Mouse (Mus musculus) MEL (cell line): ENCODE measurements at regions not wholly inside any gene's neighbourhood (a gene's known extent, or its start where the extent isn't known, plus 50 kb on each side); places are given as distances from the start of the nearest gene placed in this dataset.

ENCODE experiments used
- DNase-seq: peaks from one replicate; pipeline ENCODE4 v3.0.0; 2011; ENCODE audit warnings: low read depth, low spot score
- H3K27ac ChIP-seq: 2 replicates; pipeline ENCODE4 v1.5.1; 2012; ENCODE audit warnings: low read depth, mild to moderate bottlenecking, control low read depth, low read length, moderate library complexity; ENCODE audit not compliant: control insufficient read depth
- H3K27me3 ChIP-seq, 2 experiments: fragments of 150-350 bp in 1 of 2; sonication (generic) in 1 of 2; 2 replicates each; pipeline ENCODE4 v1.6.1; 2012; ENCODE audit warnings: low read length in 2 of 2, mild to moderate bottlenecking in 2 of 2, improper control_type of control experiment in 1 of 2, moderate library complexity in 1 of 2; ENCODE audit not compliant: insufficient read depth in 2 of 2, control insufficient read depth in 1 of 2
- H3K36me3 ChIP-seq, 2 experiments: 2 replicates each; pipeline ENCODE4 v1.6.1; 2012 to 2014; ENCODE audit warnings: low read length in 2 of 2, improper control_type of control experiment in 1 of 2, inconsistent platforms in 1 of 2, mild to moderate bottlenecking in 1 of 2; ENCODE audit not compliant: insufficient read depth in 2 of 2, control insufficient read depth in 1 of 2
- H3K4me1 ChIP-seq, 2 experiments: fragments of 150-350 bp in 1 of 2; sonication (generic) in 1 of 2; 2 replicates each; pipeline ENCODE4 v1.6.1; 2012; ENCODE audit warnings: low read length in 2 of 2, improper control_type of control experiment in 1 of 2, mild to moderate bottlenecking in 1 of 2; ENCODE audit not compliant: insufficient read depth in 2 of 2, control insufficient read depth in 1 of 2
- H3K4me3 ChIP-seq, 2 experiments: fragments of 150-350 bp in 1 of 2; sonication (generic) in 1 of 2; 2 replicates each; pipeline ENCODE4 v1.5.1; 2012; ENCODE audit warnings: low read depth in 2 of 2, low read length in 2 of 2, mild to moderate bottlenecking in 2 of 2, moderate library complexity in 2 of 2, control low read depth in 1 of 2, improper control_type of control experiment in 1 of 2; ENCODE audit not compliant: control insufficient read depth in 1 of 2, insufficient read depth in 1 of 2
- H3K79me2 ChIP-seq: 2 replicates; pipeline ENCODE4 v1.6.1; 2012; ENCODE audit warnings: mild to moderate bottlenecking, low read length, moderate library complexity; ENCODE audit not compliant: control insufficient read depth, poor library complexity, insufficient read depth
- H3K9ac ChIP-seq: 2 replicates; pipeline ENCODE4 v1.6.1; 2012; ENCODE audit warnings: low read depth, mild to moderate bottlenecking, control low read depth, low read length, moderate library complexity; ENCODE audit not compliant: control insufficient read depth, poor library complexity, severe bottlenecking
- H3K9me3 ChIP-seq: fragments of 150-350 bp; sonication (generic); replicated peaks from 2 replicates; pipeline ENCODE4 v1.6.1; 2012; ENCODE audit warnings: mild to moderate bottlenecking, low read length, improper control_type of control experiment, moderate library complexity; ENCODE audit not compliant: insufficient read depth
- CHD1 ChIP-seq: IDR thresholded peaks from 2 replicates; pipeline ENCODE4 v1.6.1; 2012; ENCODE audit warnings: low read depth, mild to moderate bottlenecking, inconsistent platforms, low read length, improper control_type of control experiment
- CHD2 ChIP-seq: IDR thresholded peaks from 2 replicates; pipeline ENCODE4 v1.6.1; 2011; ENCODE audit warnings: low read length, improper control_type of control experiment
- CTCF ChIP-seq, 3 experiments: IDR thresholded peaks in 2 of 3; conservative IDR thresholded peaks in 1 of 3; 2 replicates each; pipeline ENCODE4 v1.5.1; 2011 to 2012; ENCODE audit warnings: low read length in 3 of 3, low read depth in 2 of 3, mild to moderate bottlenecking in 2 of 3, improper control_type of control experiment in 1 of 3, inconsistent platforms in 1 of 3, mixed read lengths in 1 of 3, moderate library complexity in 1 of 3; ENCODE audit not compliant: control insufficient read depth in 1 of 3, insufficient read depth in 1 of 3, poor library complexity in 1 of 3, severe bottlenecking in 1 of 3
- E2F4 ChIP-seq: IDR thresholded peaks from 2 replicates; pipeline ENCODE4 v1.6.1; 2011; ENCODE audit warnings: low read depth, low read length, improper control_type of control experiment, borderline replicate concordance
- GABPA ChIP-seq: IDR thresholded peaks from 2 replicates; pipeline ENCODE4 v1.6.1; 2012; ENCODE audit warnings: low read depth, mild to moderate bottlenecking, inconsistent platforms, low read length, improper control_type of control experiment, moderate library complexity
- HCFC1 ChIP-seq: IDR thresholded peaks from 2 replicates; pipeline ENCODE4 v1.6.1; 2012; ENCODE audit warnings: low read depth, mild to moderate bottlenecking, inconsistent platforms, low read length, improper control_type of control experiment, moderate library complexity
- JUND ChIP-seq: IDR thresholded peaks from 2 replicates; pipeline ENCODE4 v1.6.1; 2011; ENCODE audit warnings: low read depth, mild to moderate bottlenecking, improper control_type of control experiment, low read length
- KAT2A ChIP-seq: conservative IDR thresholded peaks from 2 replicates; pipeline ENCODE4 v1.6.1; 2012; ENCODE audit warnings: low read depth, low read length, improper control_type of control experiment, inconsistent platforms
- MAFK ChIP-seq: IDR thresholded peaks from 2 replicates; pipeline ENCODE4 v1.6.1; 2011; ENCODE audit warnings: low read depth, mild to moderate bottlenecking, low read length, improper control_type of control experiment, borderline replicate concordance
- MAX ChIP-seq: IDR thresholded peaks from 2 replicates; pipeline ENCODE4 v1.6.1; 2011; ENCODE audit warnings: low read length, improper control_type of control experiment
- MAZ ChIP-seq: IDR thresholded peaks from 2 replicates; pipeline ENCODE4 v1.6.1; 2012; ENCODE audit warnings: low read depth, mild to moderate bottlenecking, inconsistent platforms, low read length, improper control_type of control experiment
- MXI1 ChIP-seq: IDR thresholded peaks from 2 replicates; pipeline ENCODE4 v1.6.1; 2011; ENCODE audit warnings: mild to moderate bottlenecking, low read depth, low read length, improper control_type of control experiment
- MYC ChIP-seq: IDR thresholded peaks from 2 replicates; pipeline ENCODE4 v1.6.1; 2011; ENCODE audit warnings: low read depth, mild to moderate bottlenecking, low read length, improper control_type of control experiment, moderate library complexity
- NELFE ChIP-seq: IDR thresholded peaks from 2 replicates; pipeline ENCODE4 v1.6.1; 2011; ENCODE audit warnings: low read depth, low read length, improper control_type of control experiment
- NRF1 ChIP-seq: IDR thresholded peaks from 2 replicates; pipeline ENCODE4 v1.6.1; 2014; ENCODE audit warnings: low read depth, mild to moderate bottlenecking, inconsistent platforms, low read length, improper control_type of control experiment, moderate library complexity; ENCODE audit not compliant: poor library complexity, insufficient read depth, severe bottlenecking
- POLR2A ChIP-seq, 2 experiments: IDR thresholded peaks; 2 replicates each; pipeline ENCODE4 v1.6.1; 2011 to 2012; ENCODE audit warnings: low read length in 2 of 2, mild to moderate bottlenecking in 2 of 2, control low read depth in 1 of 2, improper control_type of control experiment in 1 of 2, low read depth in 1 of 2, moderate library complexity in 1 of 2; ENCODE audit not compliant: control insufficient read depth in 1 of 2, insufficient read depth in 1 of 2, poor library complexity in 1 of 2
- POLR2AphosphoS2 ChIP-seq: IDR thresholded peaks from 2 replicates; pipeline ENCODE4 v1.6.1; 2011; ENCODE audit warnings: low read length, improper control_type of control experiment
- RAD21 ChIP-seq: IDR thresholded peaks from 2 replicates; pipeline ENCODE4 v1.6.1; 2011; ENCODE audit warnings: mild to moderate bottlenecking, low read depth, low read length, improper control_type of control experiment
- RCOR1 ChIP-seq: IDR thresholded peaks from 2 replicates; pipeline ENCODE4 v1.6.1; 2012; ENCODE audit warnings: low read depth, mild to moderate bottlenecking, inconsistent platforms, low read length, improper control_type of control experiment
- SMC3 ChIP-seq: IDR thresholded peaks from 2 replicates; pipeline ENCODE4 v1.6.1; 2011; ENCODE audit warnings: low read depth, low read length, improper control_type of control experiment
- TAL1 ChIP-seq: IDR thresholded peaks from 2 replicates; pipeline ENCODE4 v1.6.1; 2012; ENCODE audit warnings: mild to moderate bottlenecking, inconsistent platforms, low read length, moderate library complexity, mixed read lengths
- USF1 ChIP-seq: IDR thresholded peaks from 2 replicates; pipeline ENCODE4 v1.6.1; 2014; ENCODE audit warnings: low read depth, mild to moderate bottlenecking, inconsistent platforms, low read length, improper control_type of control experiment, moderate library complexity
- ZKSCAN1 ChIP-seq: IDR thresholded peaks from 2 replicates; pipeline ENCODE4 v1.6.1; 2012; ENCODE audit warnings: low read depth, mild to moderate bottlenecking, inconsistent platforms, low read length, improper control_type of control experiment, moderate library complexity

GRCm38 (mm10) chr5:120018126-120018525 is 98.1 kb upstream of the Rbm19 start:
- H3K4me3 ChIP-seq: no peak overlapping the region
- no peak overlapping the region for H3K9ac ChIP-seq
- TF ChIP-seq MAZ: no peak
- no peak for TF ChIP-seq RAD21
- no peak for TF ChIP-seq POLR2A (IDR thresholded peaks at IDR 0.05; ENCODE audit: control insufficient read depth in 1 of 2, insufficient read depth in 1 of 2, low read depth in 1 of 2, low read length in 2 of 2, poor library complexity in 1 of 2)
- no peaks in the 10 kb centered on the region for H3K27me3 ChIP-seq
- H3K36me3 ChIP-seq: peaks cover 0 to 2% of the 10 kb centered on the region in 2 experiments; a peak in 1 of 4 replicates
- DNase-seq: no peak
- no peak overlapping the region for H3K27ac ChIP-seq
- no peaks in the 10 kb centered on the region for H3K9me3 ChIP-seq
- H3K4me1 ChIP-seq: peaks cover 0 to 5% of the 10 kb centered on the region in 2 experiments; a peak in 2 of 4 replicates
- no peaks in the 10 kb centered on the region for H3K79me2 ChIP-seq

- Histone ChIP-seq H3K9ac (no peak overlapping the region), H3K4me1 (0 out of 4 replicates have a peak, but pooled peaks cover 0 to 3% of the 10 kb centered on the region in 2 experiments), H3K36me3 (peaks cover 0 to 5% of the 10 kb centered on the region in 2 experiments; a peak in 2 of 4 replicates), H3K4me3 (no peak overlapping the region), H3K79me2 (no peaks in the 10 kb centered on the region), H3K27ac (no peak overlapping the region), H3K9me3 (no peaks in the 10 kb centered on the region), H3K27me3 (no peaks in the 10 kb centered on the region)
- no peak for DNase-seq
- no peak for TF ChIP-seq NELFE
- TF ChIP-seq POLR2AphosphoS2: no peak
- TF ChIP-seq CHD2: no peak
- no peak for TF ChIP-seq E2F4
- TF ChIP-seq JUND: no peak
- TF ChIP-seq MYC: no peak
- no peak for TF ChIP-seq MXI1
Measured at GRCm38 (mm10) chr5:120020748-120021147, 95.5 kb upstream of the Rbm19 start.

GRCm38 (mm10) chr5:120022276-120022675 is 94.0 kb upstream of the Rbm19 start:
- H3K36me3 ChIP-seq: peaks cover 0 to 7% of the 10 kb centered on the region in 2 experiments; a peak in 2 of 4 replicates
- no peak overlapping the region for H3K27ac ChIP-seq
- peaks cover 3 to 5% of the 10 kb centered on the region in 2 experiments; a peak in 1 of 4 replicates for H3K4me1 ChIP-seq
- H3K4me3 ChIP-seq: no peak overlapping the region
- no peak overlapping the region for H3K9ac ChIP-seq
- no peaks in the 10 kb centered on the region for H3K79me2 ChIP-seq
- no peaks in the 10 kb centered on the region for H3K9me3 ChIP-seq
- H3K27me3 ChIP-seq: no peaks in the 10 kb centered on the region
- DNase-seq: no peak
- TF ChIP-seq E2F4 (no peak), GABPA (no peak), USF1 (no peak), CHD2 (no peak), MAFK (no peak), NRF1 (no peak), TAL1 (no peak), ZKSCAN1 (no peak), JUND (no peak), CTCF (IDR thresholded peaks at IDR 0.05 in 2 of 3, conservative IDR thresholded peaks at IDR 0.05 in 1 of 3; ENCODE audit: control insufficient read depth in 1 of 3, insufficient read depth in 1 of 3, low read depth in 2 of 3, low read length in 3 of 3, poor library complexity in 1 of 3, severe bottlenecking in 1 of 3) (no peak), RCOR1 (no peak), MAX (no peak), KAT2A (no peak), MXI1 (no peak), SMC3 (no peak), HCFC1 (no peak), CHD1 (no peak)
